Mouse (Mus musculus) ES-Bruce4 (cell line): ENCODE data around the gene Nob1. TPM values are rescaled to one million over a fixed set of nuclear protein-coding genes. Genes with fewer than 3 reads are reported as not detected.

Experiments
- H3K27ac ChIP-seq: 2 replicates; pipeline ENCODE4 v1.5.1; 2012; ENCODE audit warnings: low read length, inconsistent platforms; ENCODE audit not compliant: insufficient read depth
- H3K27me3 ChIP-seq: 2 replicates; pipeline ENCODE4 v1.6.1; 2012; ENCODE audit warnings: mild to moderate bottlenecking, low read length, inconsistent platforms; ENCODE audit not compliant: control insufficient read depth, poor library complexity, insufficient read depth, severe bottlenecking
- H3K36me3 ChIP-seq: 2 replicates; pipeline ENCODE4 v1.6.1; 2012; ENCODE audit warnings: inconsistent platforms, mild to moderate bottlenecking, low read length, moderate library complexity; ENCODE audit not compliant: control insufficient read depth, poor library complexity, insufficient read depth, severe bottlenecking
- H3K4me1 ChIP-seq: one replicate; pipeline ENCODE4 v1.8.1; 2011; ENCODE audit warnings: low read length; ENCODE audit not compliant: control insufficient read depth, insufficient read depth
- H3K4me3 ChIP-seq: 2 replicates; pipeline ENCODE4 v1.5.1; 2011; ENCODE audit warnings: low read depth, mild to moderate bottlenecking, low read length
- H3K9ac ChIP-seq: 2 replicates; pipeline ENCODE4 v1.6.1; 2012; ENCODE audit warnings: low read depth, mild to moderate bottlenecking, inconsistent platforms; ENCODE audit not compliant: poor library complexity, severe bottlenecking
- H3K9me3 ChIP-seq: replicated peaks from 2 replicates; pipeline ENCODE4 v1.6.1; 2012; ENCODE audit warnings: mild to moderate bottlenecking, low read length, inconsistent platforms; ENCODE audit not compliant: control insufficient read depth, poor library complexity, insufficient read depth, severe bottlenecking
- CTCF ChIP-seq: IDR thresholded peaks from one replicate; pipeline ENCODE4 v1.8.1; 2011; ENCODE audit warnings: low read depth, low read length
- EP300 ChIP-seq: IDR thresholded peaks from 2 replicates; pipeline ENCODE4 v1.6.1; 2011; ENCODE audit warnings: low read depth, low read length; ENCODE audit not compliant: insufficient read depth
- POLR2A ChIP-seq: IDR thresholded peaks from one replicate; pipeline ENCODE4 v1.8.1; 2011; ENCODE audit warnings: low read length; ENCODE audit not compliant: insufficient read depth
- polyA plus RNA-seq: library from polyadenylated mRNA; stranded (reverse); fragments of >200 nt; gene quantifications from 2 replicates; pipeline ENCODE4 v1.2.4, GENCODE M21; 2011; ENCODE audit warnings: low read depth; ENCODE audit not compliant: missing spikeins, insufficient read depth, insufficient read length

Gene Nob1
- polyA plus RNA-seq, 1 experiment = 68.4 TPM

DNA sequence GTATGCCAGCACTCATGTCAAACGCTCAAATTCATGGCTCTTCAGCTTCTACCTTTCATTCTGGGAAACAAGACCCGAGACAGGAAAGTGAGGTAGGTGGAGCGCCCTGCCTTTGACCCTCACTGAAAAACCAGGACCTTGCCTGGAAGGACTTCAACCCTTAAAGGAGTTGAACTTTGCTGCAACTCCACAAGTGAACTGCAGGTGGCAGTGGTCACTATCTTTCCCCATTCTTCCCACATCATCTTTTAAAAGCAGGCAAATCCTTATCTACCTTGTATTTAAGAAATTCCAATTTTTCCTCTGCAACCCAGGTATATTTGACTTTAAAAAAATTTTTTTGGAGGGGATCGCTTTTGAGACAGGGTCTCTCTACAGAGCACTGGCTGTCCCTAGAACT, 13.5 kb downstream of the Nob1 start:
- TF ChIP-seq CTCF (peak; percentile 36), POLR2A (no peak)
- Histone ChIP-seq H3K9me3 (no peaks in the 10 kb centered on the region), H3K27me3 (no peaks in the 10 kb centered on the region), H3K4me3 (no peak overlapping the region), H3K27ac (peak overlapping the region; percentile 7; the same call in 1 of the 2 replicates), H3K9ac (no peak overlapping the region), H3K36me3 (peaks cover 60% of the 10 kb centered on the region), H3K4me1 (peaks cover 2% of the 10 kb centered on the region)

DNA sequence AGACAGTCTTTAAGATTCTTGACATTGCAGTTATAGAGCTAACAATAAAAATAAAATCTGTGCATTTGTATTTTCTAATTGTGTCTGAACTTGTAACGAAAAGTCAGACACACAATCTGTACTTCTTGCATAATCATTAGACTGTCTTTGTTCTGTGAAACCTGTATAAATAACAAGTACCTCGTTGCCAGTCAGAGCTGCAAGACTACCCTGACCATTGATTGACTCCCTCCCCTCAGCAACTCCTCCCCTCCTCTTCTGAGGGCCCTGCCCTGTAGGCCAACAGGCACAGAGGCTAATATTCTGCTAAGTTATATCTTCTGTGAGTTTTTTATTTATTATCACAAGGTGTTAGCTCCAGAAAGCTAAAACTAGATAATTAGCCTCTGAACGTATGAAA, 18.9 kb downstream of the Nob1 start:
- Histone ChIP-seq H3K36me3 (peaks cover 14% of the 10 kb centered on the region), H3K27ac (no peak overlapping the region), H3K4me1 (peaks cover 6% of the 10 kb centered on the region), H3K4me3 (no peak overlapping the region), H3K9ac (no peak overlapping the region), H3K27me3 (no peaks in the 10 kb centered on the region), H3K9me3 (no peaks in the 10 kb centered on the region)
- TF ChIP-seq EP300 (no peak), POLR2A (no peak), CTCF (no peak)

DNA sequence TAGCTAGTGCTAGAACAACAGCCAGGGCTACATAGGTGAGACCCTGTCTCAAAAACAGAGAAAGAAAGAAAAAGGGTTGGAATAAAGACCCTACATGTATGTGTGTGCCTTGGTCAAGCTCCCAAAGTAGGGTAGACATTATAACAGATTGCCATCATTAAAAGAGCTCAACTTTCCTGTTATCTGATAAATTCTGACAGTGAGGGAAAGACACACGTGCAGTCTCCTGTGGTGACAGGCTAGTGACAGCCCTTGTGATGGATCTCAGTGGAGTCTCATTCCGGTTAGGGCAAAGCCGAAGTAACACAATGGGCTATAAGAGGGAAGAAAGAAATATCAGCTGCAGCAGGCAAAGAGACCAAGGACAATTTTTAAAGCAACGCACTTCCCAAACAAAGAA, 20.8 kb downstream of the Nob1 start:
- peak overlapping the region; percentile 41; the same call in 1 of the 2 replicates for H3K4me3 ChIP-seq
- peak overlapping the region; percentile 65 for H3K9ac ChIP-seq

DNA sequence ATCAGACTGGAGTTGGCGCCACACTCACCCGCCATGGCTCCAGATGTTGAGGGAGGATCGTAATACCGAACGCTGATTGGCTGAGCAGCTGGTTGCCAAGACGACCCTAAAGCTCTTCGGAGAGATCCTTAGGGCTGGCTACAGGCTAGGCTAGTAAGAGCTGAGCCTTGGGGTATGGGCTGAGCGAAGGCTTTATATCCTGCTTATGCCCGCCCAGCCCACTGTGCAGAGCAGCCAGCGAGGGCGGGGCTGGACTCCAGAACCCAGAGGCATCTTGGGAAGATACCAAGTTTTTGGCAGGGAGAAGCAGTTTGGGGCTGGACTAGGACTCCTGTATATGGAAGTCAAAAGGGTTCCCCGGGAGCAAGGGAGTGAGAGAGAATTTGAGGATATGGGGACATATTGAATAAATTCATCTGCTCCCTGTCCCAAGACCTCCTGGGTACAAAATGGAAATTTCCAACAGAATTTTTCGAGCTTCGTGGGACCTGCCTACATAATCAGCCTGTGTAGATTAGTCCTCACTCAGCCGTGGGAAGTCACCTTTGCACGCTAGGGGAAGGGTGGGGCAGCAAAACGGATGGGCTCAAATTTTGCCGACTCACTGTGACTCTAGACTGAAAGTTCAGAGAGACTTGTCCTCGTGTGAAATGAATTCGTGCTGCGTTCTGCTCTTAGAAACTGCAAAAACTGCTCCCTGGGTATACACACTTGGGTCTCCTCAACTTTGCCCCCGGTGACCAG, 21.6 kb downstream of the Nob1 start, which contains the start of gene Nqo1:
TSS of gene Nqo1 (minus strand) at position 169 of the 744 bp plus-strand sequence.
- H3K36me3 ChIP-seq = no peaks in the 10 kb centered on the region
- H3K27ac ChIP-seq = peak within 1 kb of the TSS; percentile 92
- TF ChIP-seq EP300 (peak; percentile 92), POLR2A (peak; percentile 46), CTCF (no peak)
- H3K9me3 ChIP-seq = no peaks in the 10 kb centered on the region
- H3K4me3 ChIP-seq = peak within 1 kb of the TSS; percentile 49
- peaks cover 6% of the 10 kb centered on the region for H3K4me1 ChIP-seq
- peak within 1 kb of the TSS; percentile 65 for H3K9ac ChIP-seq
- H3K27me3 ChIP-seq = no peaks in the 10 kb centered on the region

More for the DNA sequence above, 20.8 kb downstream of the Nob1 start:
- TF ChIP-seq CTCF (no peak), POLR2A (no peak), EP300 (no peak)
- Histone ChIP-seq H3K36me3 (no peaks in the 10 kb centered on the region), H3K4me1 (peaks cover 6% of the 10 kb centered on the region), H3K27me3 (no peaks in the 10 kb centered on the region), H3K9me3 (no peaks in the 10 kb centered on the region), H3K27ac (peak overlapping the region; percentile 92)

DNA sequence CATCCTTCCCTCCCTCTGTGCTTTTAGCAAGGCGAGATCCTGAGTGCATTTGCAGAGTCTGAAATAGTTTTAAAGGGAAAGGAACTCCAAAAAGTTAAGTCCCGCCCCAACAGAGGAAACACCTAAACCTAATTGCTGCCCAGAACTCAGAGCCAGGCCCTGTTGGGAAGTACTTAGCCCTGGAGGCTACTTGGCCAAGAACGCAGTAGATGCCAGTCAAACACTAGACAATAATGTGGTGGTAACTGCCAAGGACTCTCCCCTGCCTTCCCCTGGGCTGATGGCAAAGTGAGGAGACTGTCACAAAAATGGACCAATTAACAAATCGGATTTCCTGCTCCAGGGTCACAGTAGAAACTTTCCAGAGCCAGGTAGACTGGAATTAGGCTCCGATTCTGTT, 23.0 kb downstream of the Nob1 start:
- Histone ChIP-seq H3K4me3 (no peak overlapping the region), H3K9me3 (no peaks in the 10 kb centered on the region), H3K4me1 (peaks cover 6% of the 10 kb centered on the region), H3K36me3 (no peaks in the 10 kb centered on the region), H3K27me3 (no peaks in the 10 kb centered on the region), H3K27ac (peak overlapping the region; percentile 45; the same call in 1 of the 2 replicates), H3K9ac (peak overlapping the region; percentile 27)
- TF ChIP-seq POLR2A (no peak), EP300 (no peak), CTCF (no peak)

DNA sequence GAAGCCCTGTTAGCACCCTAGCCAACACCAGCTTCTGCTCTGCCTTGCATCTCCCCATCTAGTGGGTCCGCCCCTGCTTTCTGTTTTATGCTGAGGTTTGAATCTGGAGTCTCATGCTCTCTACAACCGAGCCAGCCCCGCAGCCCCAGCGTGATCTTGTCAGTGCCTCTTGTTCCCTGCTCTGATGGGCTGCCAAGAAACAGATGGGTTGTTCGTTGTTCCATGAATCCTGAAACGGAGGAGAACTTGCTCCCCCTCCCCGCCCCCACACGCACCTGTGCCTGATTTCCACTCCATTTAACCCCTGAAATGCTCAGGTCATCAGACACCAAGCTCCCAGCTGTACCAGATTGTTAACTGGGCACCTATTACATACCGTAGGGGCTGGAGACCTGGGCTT, 25.4 kb downstream of the Nob1 start:
- no peaks in the 10 kb centered on the region for H3K27me3 ChIP-seq
- H3K4me1 ChIP-seq = peaks cover 6% of the 10 kb centered on the region
- TF ChIP-seq CTCF = no peak
- TF ChIP-seq POLR2A = no peak
- no peak for TF ChIP-seq EP300
- H3K27ac ChIP-seq = peak overlapping the region; percentile 16
- H3K36me3 ChIP-seq = no peaks in the 10 kb centered on the region
- peak overlapping the region; percentile 4; the same call in 1 of the 2 replicates for H3K4me3 ChIP-seq
- H3K9ac ChIP-seq = peak overlapping the region; percentile 8; the same call in 1 of the 2 replicates
- H3K9me3 ChIP-seq = no peaks in the 10 kb centered on the region
